Mouse (Mus musculus): ENCODE data around the gene Arid5b. TPM values are rescaled to one million over a fixed set of nuclear protein-coding genes. Genes with fewer than 3 reads are reported as not detected.

Gene Arid5b
- polyA plus RNA-seq, 1 experiment from 2014 or later, result 10.6 TPM

- no peaks in the 10 kb centered on the region for H3K9me3 ChIP-seq (replicated peaks; ENCODE audit: control insufficient read depth, low read length)
- no peak overlapping the region for H3K27ac ChIP-seq (ENCODE audit: low read depth, low read length)
- peaks cover 8% of the 10 kb centered on the region; the same call in 1 of the 2 replicates for H3K36me3 ChIP-seq (ENCODE audit: control insufficient read depth, insufficient read depth, low read length)
- DNase-seq (ENCODE audit: low spot score) (no peak), ATAC-seq (no peak)
- no peak overlapping the region for H3K4me2 ChIP-seq (ENCODE audit: low read length)
- peaks cover 5% of the 10 kb centered on the region; the same call in 1 of the 2 replicates for H3K4me1 ChIP-seq (ENCODE audit: control insufficient read depth, insufficient read depth, low read length)
- H3K9ac ChIP-seq (ENCODE audit: low read length), result no peak overlapping the region
- H3K4me3 ChIP-seq (ENCODE audit: low read depth, low read length), result no peak overlapping the region
- no peaks in the 10 kb centered on the region for H3K27me3 ChIP-seq (replicated peaks; ENCODE audit: control insufficient read depth, insufficient read depth, low read length)
- 64% methylated on average over 3 of the region's 3 CpGs for WGBS
Observed at GRCm38 (mm10) chr10:68240094-68240803, 38.3 kb downstream of the Arid5b start.

DNA sequence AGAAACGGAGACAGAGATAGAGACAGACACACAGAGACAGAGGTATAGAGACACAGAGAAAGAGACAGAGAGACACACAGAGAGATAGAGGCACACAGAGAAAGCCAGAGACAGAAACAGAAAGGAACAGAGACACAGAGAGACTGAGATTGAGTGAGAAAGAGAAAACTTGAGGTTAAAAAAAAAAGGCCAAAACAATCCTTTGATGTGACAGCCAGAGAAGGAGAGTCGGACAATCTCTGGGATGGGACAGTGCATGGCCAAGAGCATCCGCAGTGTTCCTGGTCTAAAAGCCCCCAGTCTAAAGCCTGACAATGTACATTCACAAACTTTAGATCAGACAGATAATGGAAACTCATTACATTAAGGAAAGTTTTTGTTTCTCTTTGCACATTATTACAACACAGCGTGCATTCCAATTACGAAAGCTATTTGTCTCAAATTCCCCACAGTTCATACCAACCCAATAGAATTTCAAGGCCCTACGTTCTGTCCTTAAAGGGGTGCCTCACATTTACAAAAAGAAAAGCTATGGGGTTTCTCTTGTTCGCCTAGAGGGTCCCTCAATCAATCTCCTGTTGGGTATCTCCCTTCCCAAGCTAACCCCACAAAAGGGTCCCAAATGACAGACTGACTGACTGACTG lies 39.0 kb downstream of the Arid5b start:
- H3K9me3 ChIP-seq (replicated peaks; ENCODE audit: control insufficient read depth, low read length), result no peaks in the 10 kb centered on the region
- H3K4me2 ChIP-seq (ENCODE audit: low read length), result no peak overlapping the region
- DNase-seq (ENCODE audit: low spot score) (no peak), ATAC-seq (no peak)
- 46% methylated on average over 7 of the region's 7 CpGs for WGBS
- no peak overlapping the region for H3K4me3 ChIP-seq (ENCODE audit: low read depth, low read length)
- H3K27ac ChIP-seq (ENCODE audit: low read depth, low read length), result no peak overlapping the region
- H3K27me3 ChIP-seq (replicated peaks; ENCODE audit: control insufficient read depth, insufficient read depth, low read length), result no peaks in the 10 kb centered on the region
- no peak overlapping the region for H3K9ac ChIP-seq (ENCODE audit: low read length)
- H3K4me1 ChIP-seq (ENCODE audit: control insufficient read depth, insufficient read depth, low read length), result peaks cover 5% of the 10 kb centered on the region; the same call in 1 of the 2 replicates
- peaks cover 8% of the 10 kb centered on the region; the same call in 1 of the 2 replicates for H3K36me3 ChIP-seq (ENCODE audit: control insufficient read depth, insufficient read depth, low read length)

DNA sequence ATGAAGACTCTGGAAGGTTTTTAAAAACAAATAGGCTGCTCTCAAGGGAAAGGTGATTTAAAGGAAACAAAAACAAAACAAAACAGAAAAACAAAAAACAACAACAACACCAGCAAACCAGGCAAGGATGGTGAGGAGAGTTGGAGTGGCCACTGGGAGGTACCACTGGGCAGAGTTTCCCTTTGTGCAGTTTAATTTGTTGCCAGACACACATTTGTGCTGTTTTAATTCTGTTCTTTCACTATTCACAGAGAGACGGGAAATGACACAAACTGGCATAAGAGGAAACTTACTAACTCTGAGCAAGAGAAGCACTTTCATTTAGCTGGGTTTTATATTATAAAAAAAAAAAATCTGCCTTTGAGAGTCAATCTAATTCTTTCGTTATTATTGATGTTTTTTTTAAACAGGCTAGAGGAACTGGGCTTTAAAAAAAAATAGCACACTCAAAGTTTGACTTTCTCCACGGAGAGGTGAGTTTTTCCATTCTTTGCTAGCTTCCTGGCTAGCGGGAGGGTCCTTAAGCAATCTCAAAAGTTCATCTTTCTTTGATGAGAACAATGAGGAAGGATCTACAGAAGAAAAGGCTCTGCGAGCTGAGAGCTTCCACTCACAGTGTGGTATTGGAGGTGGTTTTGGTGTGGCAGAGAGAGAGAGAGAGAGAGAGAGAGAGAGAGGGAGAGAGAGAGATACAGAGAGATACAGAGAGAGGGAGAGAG lies 39.7 kb downstream of the Arid5b start:
- ATAC-seq, result no peak
- peaks cover 5% of the 10 kb centered on the region; the same call in 1 of the 2 replicates for H3K4me1 ChIP-seq (ENCODE audit: control insufficient read depth, insufficient read depth, low read length)
- no peak overlapping the region for H3K9ac ChIP-seq (ENCODE audit: low read length)
- no peaks in the 10 kb centered on the region for H3K27me3 ChIP-seq (replicated peaks; ENCODE audit: control insufficient read depth, insufficient read depth, low read length)
- no peak overlapping the region for H3K4me3 ChIP-seq (ENCODE audit: low read depth, low read length)
- no peak for DNase-seq (ENCODE audit: low spot score)
- no peak overlapping the region for H3K4me2 ChIP-seq (ENCODE audit: low read length)
- H3K9me3 ChIP-seq (replicated peaks; ENCODE audit: control insufficient read depth, low read length), result no peaks in the 10 kb centered on the region
- peaks cover 8% of the 10 kb centered on the region; the same call in 1 of the 2 replicates for H3K36me3 ChIP-seq (ENCODE audit: control insufficient read depth, insufficient read depth, low read length)
- 41% methylated on average over 5 of the region's 5 CpGs for WGBS
- no peak overlapping the region for H3K27ac ChIP-seq (ENCODE audit: low read depth, low read length)

DNA sequence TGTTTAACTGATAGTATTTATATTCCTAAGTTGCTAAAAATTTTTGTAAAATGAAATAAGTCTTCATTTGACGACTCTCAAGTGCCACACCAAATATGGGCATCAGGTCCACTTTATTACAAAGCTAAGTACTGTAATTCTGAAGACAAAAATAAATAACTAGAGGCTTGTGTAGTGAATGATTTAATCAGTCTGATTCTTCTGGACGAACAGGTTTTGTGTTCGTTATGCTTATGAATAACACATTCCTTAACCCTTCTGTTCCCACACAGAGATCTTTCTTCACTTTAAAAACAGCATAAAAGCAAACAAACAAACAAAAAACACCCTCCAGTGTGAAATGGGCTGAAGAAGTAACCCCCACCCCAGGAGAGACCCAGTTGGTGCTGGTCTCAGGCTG lies 40.4 kb downstream of the Arid5b start:
- Histone ChIP-seq H3K9me3 (replicated peaks; ENCODE audit: control insufficient read depth, low read length) (no peaks in the 10 kb centered on the region), H3K4me1 (ENCODE audit: control insufficient read depth, insufficient read depth, low read length) (peaks cover 5% of the 10 kb centered on the region; the same call in 1 of the 2 replicates), H3K9ac (ENCODE audit: low read length) (no peak overlapping the region), H3K4me3 (ENCODE audit: low read depth, low read length) (no peak overlapping the region), H3K27ac (ENCODE audit: low read depth, low read length) (no peak overlapping the region), H3K27me3 (replicated peaks; ENCODE audit: control insufficient read depth, insufficient read depth, low read length) (no peaks in the 10 kb centered on the region), H3K4me2 (ENCODE audit: low read length) (no peak overlapping the region), H3K36me3 (ENCODE audit: control insufficient read depth, insufficient read depth, low read length) (peaks cover 8% of the 10 kb centered on the region; the same call in 1 of the 2 replicates)
- DNase-seq (ENCODE audit: low spot score) (no peak), ATAC-seq (0 out of 2 replicates have a peak, but pooled peaks have one; percentile 29)
- 27% methylated on average over 3 of the region's 3 CpGs for whole genome bisulfite sequencing

- DNase-seq (ENCODE audit: low spot score) (no peak), ATAC-seq (no peak)
- WGBS, result 87% methylated on average over 14 of the region's 14 CpGs
Observed at GRCm38 (mm10) chr10:68236956-68237455, 41.5 kb downstream of the Arid5b start.

GRCm38 (mm10) chr10:68231385-68232182 lies 47.0 kb downstream of the Arid5b start:
- no peak overlapping the region for H3K4me3 ChIP-seq (ENCODE audit: low read depth, low read length)
- no peaks in the 10 kb centered on the region for H3K9me3 ChIP-seq (replicated peaks; ENCODE audit: control insufficient read depth, low read length)
- no peak for DNase-seq (ENCODE audit: low spot score)
- H3K9ac ChIP-seq (ENCODE audit: low read length), result no peak overlapping the region
- no peak overlapping the region for H3K27ac ChIP-seq (ENCODE audit: low read depth, low read length)
- H3K4me1 ChIP-seq (ENCODE audit: control insufficient read depth, insufficient read depth, low read length), result no peaks in the 10 kb centered on the region
- ATAC-seq, result no peak
- no peak overlapping the region for H3K4me2 ChIP-seq (ENCODE audit: low read length)
- H3K36me3 ChIP-seq (ENCODE audit: control insufficient read depth, insufficient read depth, low read length), result no peaks in the 10 kb centered on the region
- H3K27me3 ChIP-seq (replicated peaks; ENCODE audit: control insufficient read depth, insufficient read depth, low read length), result no peaks in the 10 kb centered on the region
- 80% methylated on average over 18 of the region's 18 CpGs for WGBS

More at GRCm38 (mm10) chr10:68236956-68237455, 41.5 kb downstream of the Arid5b start:
- Histone ChIP-seq H3K27me3 (replicated peaks; ENCODE audit: control insufficient read depth, insufficient read depth, low read length) (no peaks in the 10 kb centered on the region), H3K4me3 (ENCODE audit: low read depth, low read length) (no peak overlapping the region), H3K27ac (ENCODE audit: low read depth, low read length) (no peak overlapping the region), H3K36me3 (ENCODE audit: control insufficient read depth, insufficient read depth, low read length) (no peaks in the 10 kb centered on the region), H3K4me1 (ENCODE audit: control insufficient read depth, insufficient read depth, low read length) (peaks cover 5% of the 10 kb centered on the region; the same call in 1 of the 2 replicates), H3K9me3 (replicated peaks; ENCODE audit: control insufficient read depth, low read length) (no peaks in the 10 kb centered on the region), H3K4me2 (ENCODE audit: low read length) (no peak overlapping the region), H3K9ac (ENCODE audit: low read length) (no peak overlapping the region)

DNA sequence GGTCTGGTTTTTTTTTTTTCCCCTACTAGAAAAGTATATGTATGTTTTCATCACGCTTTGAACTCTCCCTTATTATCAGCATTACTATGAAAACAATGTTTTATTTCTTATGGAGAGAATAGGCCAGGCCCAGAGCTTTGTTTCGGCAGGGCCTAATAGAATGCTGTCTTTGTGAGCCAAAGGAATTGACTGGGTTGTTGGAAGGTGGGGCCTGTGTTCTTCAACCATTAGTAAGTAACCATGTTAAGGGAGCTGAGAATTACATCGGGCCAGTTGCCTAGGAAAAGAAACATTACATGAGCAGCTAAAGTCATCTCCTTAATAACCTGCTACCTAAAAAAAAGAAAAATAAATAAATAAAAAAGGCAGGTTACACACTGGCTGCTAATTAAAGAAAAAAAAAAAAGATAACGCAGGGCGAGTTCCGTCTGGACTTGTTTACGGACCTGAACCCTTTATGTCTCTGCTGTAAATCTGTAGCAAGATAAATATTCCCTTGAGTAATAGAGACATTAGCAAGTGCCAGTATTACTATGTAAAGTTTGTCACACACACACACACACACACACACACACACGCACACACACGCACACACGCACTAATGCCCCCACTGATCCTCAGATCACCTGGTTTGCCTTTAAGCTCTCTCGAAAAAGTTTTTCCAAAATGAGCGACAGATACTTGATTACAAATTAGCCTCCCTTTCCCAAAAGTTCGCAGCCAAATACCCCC lies 47.7 kb downstream of the Arid5b start:
- ATAC-seq (no peak), DNase-seq (ENCODE audit: low spot score) (no peak)
- Histone ChIP-seq H3K27me3 (replicated peaks; ENCODE audit: control insufficient read depth, insufficient read depth, low read length) (no peaks in the 10 kb centered on the region), H3K9me3 (replicated peaks; ENCODE audit: control insufficient read depth, low read length) (no peaks in the 10 kb centered on the region), H3K4me1 (ENCODE audit: control insufficient read depth, insufficient read depth, low read length) (no peaks in the 10 kb centered on the region), H3K4me2 (ENCODE audit: low read length) (no peak overlapping the region), H3K36me3 (ENCODE audit: control insufficient read depth, insufficient read depth, low read length) (no peaks in the 10 kb centered on the region), H3K4me3 (ENCODE audit: low read depth, low read length) (no peak overlapping the region), H3K9ac (ENCODE audit: low read length) (no peak overlapping the region), H3K27ac (ENCODE audit: low read depth, low read length) (no peak overlapping the region)
- 70% methylated on average over 13 of the region's 13 CpGs for WGBS

All from forebrain, embryonic 14.5 days (tissue).